9 mouse cellular contexts compared by ENCODE assay signal in the genomic region with DNA sequence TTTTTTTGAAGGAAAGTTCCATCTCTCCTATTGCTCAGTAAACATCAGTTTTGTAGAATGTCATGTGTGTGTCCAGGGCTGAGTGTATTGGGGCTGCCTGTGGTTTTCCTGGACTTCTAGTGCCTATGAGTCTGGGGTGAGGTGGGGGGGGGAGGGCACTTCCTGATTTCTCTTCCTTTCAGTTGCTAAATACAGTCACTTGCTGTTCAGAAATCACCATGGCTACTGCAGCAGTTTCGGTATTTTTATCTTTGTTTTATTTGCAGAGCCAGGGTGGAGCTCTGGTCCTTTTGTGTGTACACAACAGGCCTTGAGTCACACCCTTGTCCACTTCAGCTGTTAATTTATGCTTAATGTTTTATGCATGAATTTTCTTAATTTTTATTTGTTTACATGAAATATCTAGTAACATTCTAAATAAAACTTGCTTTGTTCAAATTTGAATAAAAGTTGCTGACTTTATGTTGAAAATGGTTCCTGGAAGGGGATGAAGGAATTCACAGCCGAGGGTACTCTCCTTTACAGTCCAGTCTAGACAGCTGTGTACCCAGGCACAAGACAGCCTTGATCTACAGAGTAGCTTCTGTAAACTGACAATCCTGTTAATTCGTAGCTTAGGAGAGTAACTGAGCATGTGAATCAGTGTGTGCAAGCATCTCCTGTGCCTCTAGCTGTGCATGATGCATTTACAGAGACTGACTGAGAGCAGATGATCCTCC.
DNase-seq lines count a peak whose midpoint lies in the region; ATAC-seq and TF ChIP-seq lines count a peak whose summit lies in the region.
"Had no signal": no experiment of that assay in that cellular context is flagged by ENCODE, and none has a peak within 500 bp of the region (broad histone marks: within the 10 kb centered on the region; RNA-seq: fewer than 3 reads in every experiment).

No protein-coding gene starts in this region.

- no peaks in the 10 kb centered on the region for H3K36me3 ChIP-seq in lung, embryonic 15.5 days
- H3K36me3 ChIP-seq in forebrain, embryonic 14.5 days (ENCODE audit: control insufficient read depth, insufficient read depth, low read length) = no peaks in the 10 kb centered on the region
- no peaks in the 10 kb centered on the region for H3K36me3 ChIP-seq in midbrain, embryonic 12.5 days
- H3K36me3 ChIP-seq in heart, embryonic 11.5 days (ENCODE audit: control insufficient read depth, insufficient read depth, low read length) = no peaks in the 10 kb centered on the region
- H3K36me3 ChIP-seq: embryonic facial prominence, embryonic 12.5 days had no signal

- no peak overlapping the region for H3K4me3 ChIP-seq in lung, embryonic 15.5 days
- no peak overlapping the region for H3K4me3 ChIP-seq in lung, adult 2 months (replicated peaks; ENCODE audit: extremely low read depth, low read depth, low read length)
- H3K4me3 ChIP-seq in forebrain, embryonic 14.5 days (ENCODE audit: low read depth, low read length) = no peak overlapping the region
- peak overlapping the region; percentile 22; the same call in 1 of the 2 replicates for H3K4me3 ChIP-seq in layer of hippocampus, adult 2 months
- H3K4me3 ChIP-seq in midbrain, embryonic 12.5 days = no peak overlapping the region
- H3K4me3 ChIP-seq in heart, embryonic 11.5 days (ENCODE audit: low read depth, low read length) = no peak overlapping the region
- H3K4me3 ChIP-seq: embryonic facial prominence, embryonic 12.5 days had no signal

- DNase-seq in lung, adult 2 months = no peak
- DNase-seq in forebrain, embryonic 14.5 days (ENCODE audit: low spot score) = peak; percentile 41
- peak; percentile 14 to 34 for DNase-seq in layer of hippocampus, adult 2 months (ENCODE audit: low spot score in 2 of 2)
- no peak for DNase-seq in thymus, postnatal 14 days
- DNase-seq in cerebellum, adult 9-10 months = no peak

- WGBS in lung, embryonic 15.5 days = 20% methylated on average over 3 of the region's 3 CpGs
- WGBS in lung, adult 2 months = 15% methylated on average over 3 of the region's 3 CpGs
- WGBS in forebrain, embryonic 14.5 days = 10% methylated on average over 3 of the region's 3 CpGs
- 18% methylated on average over 3 of the region's 3 CpGs for WGBS in midbrain, embryonic 12.5 days
- WGBS in heart, embryonic 11.5 days (ENCODE audit: insufficient replicate concordance) = 42% methylated on average over 3 of the region's 3 CpGs

- H3K27ac ChIP-seq in lung, embryonic 15.5 days = no peak overlapping the region
- H3K27ac ChIP-seq in forebrain, embryonic 14.5 days (ENCODE audit: low read depth, low read length) = no peak overlapping the region
- H3K27ac ChIP-seq in layer of hippocampus, adult 2 months = peak overlapping the region; percentile 87
- peak overlapping the region; percentile 46; the same call in 1 of the 2 replicates for H3K27ac ChIP-seq in midbrain, embryonic 12.5 days (replicated peaks)
- H3K27ac ChIP-seq in heart, embryonic 11.5 days (ENCODE audit: low read depth, low read length) = no peak overlapping the region
- H3K27ac ChIP-seq: embryonic facial prominence, embryonic 12.5 days had no signal

- no peaks in the 10 kb centered on the region for H3K9me3 ChIP-seq in lung, embryonic 15.5 days
- no peaks in the 10 kb centered on the region for H3K9me3 ChIP-seq in forebrain, embryonic 14.5 days (replicated peaks; ENCODE audit: control insufficient read depth, low read length)
- H3K9me3 ChIP-seq in midbrain, embryonic 12.5 days = no peaks in the 10 kb centered on the region
- no peaks in the 10 kb centered on the region for H3K9me3 ChIP-seq in heart, embryonic 11.5 days (replicated peaks; ENCODE audit: control insufficient read depth, low read length)
- H3K9me3 ChIP-seq: embryonic facial prominence, embryonic 12.5 days had no signal

- 0 out of 2 replicates have a peak, but pooled peaks cover 12% of the 10 kb centered on the region for H3K4me1 ChIP-seq in lung, embryonic 15.5 days
- H3K4me1 ChIP-seq in lung, adult 2 months (ENCODE audit: control insufficient read depth, insufficient read depth, low read length) = peaks cover 3% of the 10 kb centered on the region; the same call in 1 of the 2 replicates
- peaks cover 5% of the 10 kb centered on the region for H3K4me1 ChIP-seq in forebrain, embryonic 14.5 days (ENCODE audit: control insufficient read depth, insufficient read depth, low read length)
- H3K4me1 ChIP-seq in midbrain, embryonic 12.5 days = peaks cover 15% of the 10 kb centered on the region
- H3K4me1 ChIP-seq in heart, embryonic 11.5 days (ENCODE audit: control insufficient read depth, insufficient read depth, low read length) = no peaks in the 10 kb centered on the region

- H3K27me3 ChIP-seq in lung, embryonic 15.5 days = no peaks in the 10 kb centered on the region
- no peaks in the 10 kb centered on the region for H3K27me3 ChIP-seq in forebrain, embryonic 14.5 days (replicated peaks; ENCODE audit: control insufficient read depth, insufficient read depth, low read length)
- no peaks in the 10 kb centered on the region for H3K27me3 ChIP-seq in midbrain, embryonic 12.5 days
- H3K27me3 ChIP-seq in heart, embryonic 11.5 days (ENCODE audit: control insufficient read depth, insufficient read depth, low read length) = no peaks in the 10 kb centered on the region
- H3K27me3 ChIP-seq: embryonic facial prominence, embryonic 12.5 days had no signal

- no peak for TF ChIP-seq CTCF in lung, adult 2 months (IDR thresholded peaks at IDR 0.05; ENCODE audit: insufficient read depth, low read length)
- TF ChIP-seq CTCF in layer of hippocampus, adult 2 months (conservative IDR thresholded peaks at IDR 0.05) = no peak

- no peak overlapping the region for H3K4me2 ChIP-seq in lung, embryonic 15.5 days
- no peak overlapping the region for H3K4me2 ChIP-seq in forebrain, embryonic 14.5 days (ENCODE audit: low read length)
- no peak overlapping the region for H3K4me2 ChIP-seq in midbrain, embryonic 12.5 days (replicated peaks)
- no peak overlapping the region for H3K4me2 ChIP-seq in heart, embryonic 11.5 days
- H3K4me2 ChIP-seq: embryonic facial prominence, embryonic 12.5 days had no signal

- ATAC-seq in lung, embryonic 15.5 days (ENCODE audit: borderline replicate concordance, extremely low read depth, low FRiP score, low TSS enrichment) = peak; percentile 46; the same call in 1 of the 2 replicates
- peak; percentile 79 for ATAC-seq in forebrain, embryonic 14.5 days
- peak; percentile 94 for ATAC-seq in midbrain, embryonic 12.5 days (ENCODE audit: low FRiP score, low read depth)
- no peak for ATAC-seq in heart, embryonic 11.5 days (replicated peaks; ENCODE audit: insufficient number of reproducible peaks, low FRiP score, low TSS enrichment)

- no peak for TF ChIP-seq POLR2A in lung, adult 2 months (IDR thresholded peaks at IDR 0.05; ENCODE audit: borderline replicate concordance, extremely low read depth, low read depth, low read length)

- H3K9ac ChIP-seq in lung, embryonic 15.5 days = no peak overlapping the region
- no peak overlapping the region for H3K9ac ChIP-seq in forebrain, embryonic 14.5 days (ENCODE audit: low read length)
- H3K9ac ChIP-seq in midbrain, embryonic 12.5 days (replicated peaks) = no peak overlapping the region
- H3K9ac ChIP-seq in heart, embryonic 11.5 days (ENCODE audit: low read depth, low read length) = no peak overlapping the region
- H3K9ac ChIP-seq: embryonic facial prominence, embryonic 12.5 days had no signal

Comparison
In these comparisons a context has a peak if more than half of its experiments do, and no peak if none do; other contexts are left out.
1. H3K27ac ChIP-seq: peak in layer of hippocampus, adult 2 months (single experiment) and midbrain, embryonic 12.5 days (single experiment); none in lung, embryonic 15.5 days (single experiment), forebrain, embryonic 14.5 days (single experiment) and heart, embryonic 11.5 days (single experiment).
2. DNase-seq: peak in forebrain, embryonic 14.5 days (single experiment) and layer of hippocampus, adult 2 months (2 of 2); none in lung, adult 2 months (single experiment), thymus, postnatal 14 days (single experiment) and cerebellum, adult 9-10 months (single experiment).